Mouse (Mus musculus) erythroblast, embryonic 14.5 days (primary cell): ENCODE results near the gene Phka1.

Experiments used
- GATA1 ChIP-seq: IDR thresholded peaks from 2 replicates; pipeline ENCODE4 v1.6.1; 2012; ENCODE audit warnings: low read length, inconsistent platforms, mixed read lengths
- TAL1 ChIP-seq: IDR thresholded peaks from 3 replicates; pipeline ENCODE4 v1.6.1; 2012; ENCODE audit warnings: low read length, inconsistent platforms, mixed read lengths

DNA sequence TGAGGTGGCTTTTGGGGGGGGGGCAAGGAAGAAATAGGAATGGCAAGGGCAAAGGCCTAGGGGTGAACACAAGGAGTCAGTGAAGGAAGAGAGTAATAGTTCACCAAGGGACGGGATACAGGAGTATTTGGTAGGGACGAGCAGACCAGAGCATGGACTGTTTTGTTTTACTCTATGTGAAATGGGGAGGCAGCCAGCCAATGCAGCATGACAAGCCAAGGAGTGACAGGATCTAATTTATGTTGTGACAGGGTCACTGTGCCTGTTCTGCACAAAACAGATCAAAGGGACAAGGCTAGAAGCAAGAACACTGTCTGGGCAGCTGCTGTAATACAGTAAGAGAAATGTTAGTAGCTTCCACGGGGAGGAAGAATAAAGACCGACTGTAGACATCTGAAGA lies 164.4 kb downstream of the Phka1 start:
- no peak for TF ChIP-seq GATA1
- TF ChIP-seq TAL1 = no peak
